Mouse (Mus musculus): ENCODE measurements around the gene Itga1. TPM values are rescaled to one million over a fixed set of nuclear protein-coding genes. Genes with fewer than 3 reads are reported as not detected.

Itga1 gene
- total RNA-seq (2021), result 1 to 10 TPM; 5.8 to 7.1 TPM
- long read RNA-seq, experiment 1, full-length matches to known transcripts, result 3 of 4 reads
- long read RNA-seq, experiment 1, partial matches to known transcripts, result 0 of 4 reads
- long read RNA-seq, experiment 1, other reads (novel, unspliced or antisense), result 1 of 4 reads
- long read RNA-seq, experiment 2, full-length matches to known transcripts, result 9 of 10 reads
- long read RNA-seq, experiment 2, partial matches to known transcripts, result 0 of 10 reads
- long read RNA-seq, experiment 2, other reads (novel, unspliced or antisense), result 1 of 10 reads

GRCm38 (mm10) chr13:115101355-115102191, at the start of gene Itga1, which contains the start of gene Gm49395:
TSS of gene Itga1 (minus strand) at chr13:115101964.
TSS of gene Gm49395 (minus strand) at chr13:115101921.
- intact Hi-C loops (cut with DNase I), result loop anchor here (5.0 kb wide), 1 partner anchor 96 kb away; no protein-coding TSS in a partner anchor
- Histone ChIP-seq H3K27ac (peak within 1 kb of the TSS; percentile 71), H3K4me3 (peak within 1 kb of the TSS; percentile 59)
- TF ChIP-seq CTCF (IDR thresholded peaks at IDR 0.05), result no peak; the same call in 1 of the 2 replicates
- peak; percentile 16 to 35 for DNase-seq (ENCODE audit: extremely low spot score in 1 of 2, low spot score in 2 of 2)

DNA sequence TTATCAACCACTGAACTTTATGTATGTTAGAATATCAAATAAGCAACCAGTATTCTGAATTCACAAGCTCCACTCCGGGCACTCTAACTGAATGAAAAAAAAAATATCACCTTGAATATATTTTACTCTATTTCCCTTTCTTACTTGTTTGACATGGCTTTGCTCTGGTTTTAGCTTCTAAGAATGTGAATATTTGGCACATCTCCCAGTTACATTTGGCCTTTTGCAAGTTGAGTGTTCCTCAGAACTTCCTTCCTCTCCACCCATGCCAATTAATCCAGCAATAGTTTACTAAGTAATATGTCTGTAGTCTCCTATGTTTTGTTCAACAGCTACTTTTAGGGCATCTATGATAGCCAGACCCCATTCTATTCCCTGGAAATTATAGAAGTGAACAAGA, 48.8 kb upstream of the Itga1 start:
- no peak for DNase-seq (ENCODE audit: extremely low spot score in 1 of 2, low spot score in 2 of 2)
- TF ChIP-seq CTCF (IDR thresholded peaks at IDR 0.05), result no peak
- intact Hi-C loops (cut with DNase I), result no loop called here
- H3K27ac ChIP-seq, result no peak overlapping the region
- no peak overlapping the region for H3K4me3 ChIP-seq

- DNase-seq (ENCODE audit: extremely low spot score in 1 of 2, low spot score in 2 of 2), result no peak
- H3K27ac ChIP-seq, result no peak overlapping the region
- intact Hi-C loops (cut with DNase I), result no loop called here
- H3K4me3 ChIP-seq, result no peak overlapping the region
- TF ChIP-seq CTCF (IDR thresholded peaks at IDR 0.05), result no peak
These were observed 48.1 kb upstream of the Itga1 start for GRCm38 (mm10) chr13:115149849-115150248.

GRCm38 (mm10) chr13:115143575-115143974, 41.8 kb upstream of the Itga1 start:
- intact Hi-C loops (cut with DNase I), result no loop called here
- Histone ChIP-seq H3K27ac (no peak overlapping the region), H3K4me3 (no peak overlapping the region)
- no peak for DNase-seq (ENCODE audit: extremely low spot score in 1 of 2, low spot score in 2 of 2)
- TF ChIP-seq CTCF (IDR thresholded peaks at IDR 0.05), result no peak

GRCm38 (mm10) chr13:115142066-115142465, 40.3 kb upstream of the Itga1 start:
- DNase-seq (ENCODE audit: extremely low spot score in 1 of 2, low spot score in 2 of 2), result no peak
- no peak for TF ChIP-seq CTCF (IDR thresholded peaks at IDR 0.05)
- no peak overlapping the region for H3K27ac ChIP-seq
- H3K4me3 ChIP-seq, result no peak overlapping the region
- intact Hi-C loops (cut with DNase I), result no loop called here

GRCm38 (mm10) chr13:115138513-115138912, 36.7 kb upstream of the Itga1 start:
- no peak for DNase-seq (ENCODE audit: extremely low spot score in 1 of 2, low spot score in 2 of 2)
- Histone ChIP-seq H3K27ac (no peak overlapping the region), H3K4me3 (no peak overlapping the region)
- intact Hi-C loops (cut with DNase I), result no loop called here
- no peak for TF ChIP-seq CTCF (IDR thresholded peaks at IDR 0.05)

DNA sequence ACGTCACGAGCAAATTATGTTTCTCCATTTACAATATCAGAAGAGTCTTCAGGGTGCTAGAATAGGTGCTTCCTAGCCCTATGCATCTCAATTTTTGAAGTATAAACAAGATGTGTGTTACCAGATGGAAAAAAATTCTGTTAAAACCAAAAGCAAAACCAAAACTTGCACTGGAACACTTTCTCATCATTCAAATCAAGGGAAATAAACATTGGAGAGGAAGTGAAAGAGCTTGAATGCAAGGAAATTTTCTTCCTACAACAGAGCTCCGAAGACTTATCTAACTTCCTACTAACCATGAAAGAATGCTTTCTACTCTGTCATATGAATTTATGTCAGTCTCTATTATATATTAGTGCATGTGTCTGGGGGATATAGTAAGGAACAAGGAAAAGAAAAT, 35.0 kb upstream of the Itga1 start:
- TF ChIP-seq CTCF (IDR thresholded peaks at IDR 0.05), result no peak
- no peak overlapping the region for H3K4me3 ChIP-seq
- DNase-seq (ENCODE audit: extremely low spot score in 1 of 2, low spot score in 2 of 2), result no peak
- no peak overlapping the region for H3K27ac ChIP-seq
- intact Hi-C loops (cut with DNase I), result no loop called here

- intact Hi-C loops (cut with DNase I), result no loop called here
- no peak overlapping the region for H3K4me3 ChIP-seq
- no peak overlapping the region for H3K27ac ChIP-seq
- no peak for DNase-seq (ENCODE audit: extremely low spot score in 1 of 2, low spot score in 2 of 2)
- TF ChIP-seq CTCF (IDR thresholded peaks at IDR 0.05), result no peak
These were observed 30.7 kb upstream of the Itga1 start for GRCm38 (mm10) chr13:115132435-115132834.

- Histone ChIP-seq H3K4me3 (no peak overlapping the region), H3K27ac (no peak overlapping the region)
- no peak for DNase-seq (ENCODE audit: extremely low spot score in 1 of 2, low spot score in 2 of 2)
- intact Hi-C loops (cut with DNase I), result no loop called here
- TF ChIP-seq CTCF (IDR thresholded peaks at IDR 0.05), result no peak
These were observed 29.6 kb upstream of the Itga1 start for GRCm38 (mm10) chr13:115131381-115131780.

GRCm38 (mm10) chr13:115130035-115130434, 28.3 kb upstream of the Itga1 start:
- no peak overlapping the region for H3K4me3 ChIP-seq
- no peak for TF ChIP-seq CTCF (IDR thresholded peaks at IDR 0.05)
- H3K27ac ChIP-seq, result no peak overlapping the region
- intact Hi-C loops (cut with DNase I), result no loop called here
- no peak for DNase-seq (ENCODE audit: extremely low spot score in 1 of 2, low spot score in 2 of 2)

GRCm38 (mm10) chr13:115127826-115128225, 26.1 kb upstream of the Itga1 start:
- TF ChIP-seq CTCF (IDR thresholded peaks at IDR 0.05), result no peak
- intact Hi-C loops (cut with DNase I), result no loop called here
- DNase-seq (ENCODE audit: extremely low spot score in 1 of 2, low spot score in 2 of 2), result no peak

GRCm38 (mm10) chr13:115126534-115126933, 24.8 kb upstream of the Itga1 start:
- Histone ChIP-seq H3K27ac (no peak overlapping the region), H3K4me3 (no peak overlapping the region)
- no peak for TF ChIP-seq CTCF (IDR thresholded peaks at IDR 0.05)
- intact Hi-C loops (cut with DNase I), result no loop called here
- DNase-seq (ENCODE audit: extremely low spot score in 1 of 2, low spot score in 2 of 2), result no peak

More at GRCm38 (mm10) chr13:115127826-115128225, 26.1 kb upstream of the Itga1 start:
- no peak overlapping the region for H3K4me3 ChIP-seq
- no peak overlapping the region for H3K27ac ChIP-seq

All from left cerebral cortex, adult 2 months (tissue).